Mouse (Mus musculus) layer of hippocampus, postnatal 14 days (tissue): ENCODE measurements around the gene Dpep1. TPM values are rescaled to one million over a fixed set of nuclear protein-coding genes. Genes with fewer than 3 reads are reported as not detected.
"Not testable (repeated sequence)": the region's sequence is repeated elsewhere in the genome, so short reads cannot be mapped to it uniquely, and the experiment has no call there.

Source experiments
- DNase-seq, 2 experiments: peaks; one replicate each; pipeline ENCODE4 v3.0.0; 2021 to 2022; ENCODE audit warnings: low spot score in 2 of 2, mixed read lengths in 1 of 2
- total RNA-seq, 2 experiments: library from RNA; stranded (reverse); gene quantifications; 2 replicates each; pipeline ENCODE4 v1.2.3; 2021

Gene Dpep1
- total RNA-seq, 2 experiments from 2014 or later: 0.50 to 0.71 TPM

DNA sequence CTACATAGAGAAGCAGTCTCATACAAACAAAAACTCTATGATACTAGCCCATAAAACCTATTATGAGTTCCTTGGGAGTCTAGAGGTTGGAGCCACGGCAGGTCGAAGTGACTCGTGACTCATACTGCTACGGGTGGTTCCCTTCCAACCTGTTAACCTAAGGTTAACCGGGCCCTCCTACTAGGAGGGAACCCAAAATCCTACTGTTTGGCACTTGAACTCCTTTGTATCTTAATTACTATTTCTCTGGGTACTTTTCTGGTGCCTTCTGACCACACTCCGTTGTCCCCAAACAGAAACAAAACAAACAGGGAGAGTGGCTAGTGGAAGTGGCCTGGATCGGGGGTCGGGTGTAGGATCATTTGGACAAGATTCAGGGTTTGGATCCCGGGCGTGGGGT, 25.8 kb downstream of the Dpep1 start:
- no peak for DNase-seq

DNA sequence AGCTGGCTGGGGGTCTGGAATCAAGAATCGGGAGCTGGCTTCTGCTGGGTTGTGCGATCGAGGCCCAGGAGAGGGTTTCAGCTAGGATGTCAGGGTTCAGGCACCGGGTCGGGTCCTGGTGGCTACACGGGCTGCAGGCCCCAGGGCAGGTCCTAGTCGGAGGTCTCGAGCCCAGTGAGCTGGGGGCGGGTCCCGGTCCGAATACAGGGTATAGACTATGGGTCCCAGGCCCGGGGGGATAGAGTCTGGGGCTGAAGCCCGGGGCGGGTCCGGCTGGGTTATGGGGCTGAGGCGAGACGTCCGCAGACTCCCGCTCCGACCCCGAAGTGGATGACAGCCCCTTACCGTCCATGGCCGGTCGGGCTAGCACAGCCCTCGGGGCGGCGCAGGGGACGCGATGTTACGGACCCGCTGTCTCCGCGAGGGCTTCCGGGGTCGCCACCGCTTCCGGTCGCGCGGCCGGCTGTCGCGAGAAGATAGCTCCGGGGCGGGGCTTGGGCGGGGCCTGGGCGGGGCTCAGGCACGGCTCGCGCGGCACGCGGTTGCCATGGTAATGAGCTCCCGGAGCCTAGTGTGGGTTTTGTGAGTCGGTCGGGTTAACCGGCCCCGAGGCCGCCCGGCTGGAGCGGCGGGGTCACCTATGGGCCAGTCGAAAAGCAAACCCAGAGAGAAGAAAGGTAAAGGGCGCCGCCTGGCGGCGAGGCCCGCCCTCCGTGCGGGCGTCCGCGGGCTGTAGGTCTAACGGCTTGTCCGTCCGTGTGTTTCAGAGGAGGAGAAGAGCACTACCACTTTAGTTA, 26.5 kb downstream of the Dpep1 start, which contains the start of the genes Chmp1a and Spata33:
TSS of gene Chmp1a (minus strand) at position 443 of the 797 bp plus-strand sequence.
TSS of gene Spata33 (plus strand) at position 512 of the 797 bp plus-strand sequence.
- DNase-seq: peak; percentile 87 to 88

DNA sequence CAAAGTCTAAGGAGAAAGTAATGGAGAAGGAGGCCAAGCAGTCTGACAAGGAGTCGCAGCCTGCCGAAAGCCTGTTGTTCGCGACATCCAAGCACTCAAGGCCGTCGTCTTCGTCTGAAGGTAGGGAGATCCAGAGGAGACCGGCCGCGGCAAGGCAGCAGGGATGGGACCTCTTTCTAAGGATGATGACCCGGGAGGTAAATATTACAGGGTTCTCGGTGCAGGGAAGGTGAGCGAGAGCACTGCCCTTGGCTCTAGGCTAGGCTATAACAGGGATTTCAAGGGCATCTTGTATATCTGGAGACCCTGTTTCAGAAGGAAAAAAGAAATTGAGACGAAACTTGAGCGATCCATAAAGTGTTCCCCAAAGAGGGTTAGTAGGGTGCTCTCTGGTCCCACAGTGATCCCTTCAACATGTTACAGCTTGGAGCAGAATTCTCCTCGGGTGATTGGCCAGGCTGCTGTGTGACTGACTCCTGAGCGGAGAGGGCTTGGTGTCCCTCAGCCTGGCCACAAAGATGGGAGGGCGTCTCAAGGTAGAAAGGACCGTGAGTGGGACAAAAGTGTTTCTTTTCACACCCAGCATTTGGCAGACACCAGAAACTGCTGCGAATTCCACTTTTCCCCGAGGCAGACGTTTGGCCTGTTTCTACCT, 27.2 kb downstream of the Dpep1 start:
- DNase-seq: no peak

DNA sequence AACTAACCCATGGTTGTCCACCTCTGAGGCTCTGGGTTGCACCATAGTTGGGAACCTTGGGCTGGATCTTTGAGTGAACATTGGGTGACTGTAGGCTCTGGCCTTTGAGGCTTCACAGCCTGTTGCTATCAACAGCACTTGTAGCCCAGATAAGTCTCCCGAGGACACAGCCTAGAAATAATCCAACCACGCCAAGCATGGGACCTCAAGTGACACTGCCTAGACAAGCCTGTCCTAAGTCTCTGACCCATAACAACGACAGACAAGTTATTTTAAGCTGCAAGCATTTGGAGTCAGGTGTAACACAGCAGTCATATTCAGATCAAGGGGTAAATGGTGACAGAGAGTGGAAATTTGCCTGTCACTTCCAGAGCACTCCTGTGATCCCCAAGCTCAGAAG, 29.4 kb downstream of the Dpep1 start:
- no peak for DNase-seq

DNA sequence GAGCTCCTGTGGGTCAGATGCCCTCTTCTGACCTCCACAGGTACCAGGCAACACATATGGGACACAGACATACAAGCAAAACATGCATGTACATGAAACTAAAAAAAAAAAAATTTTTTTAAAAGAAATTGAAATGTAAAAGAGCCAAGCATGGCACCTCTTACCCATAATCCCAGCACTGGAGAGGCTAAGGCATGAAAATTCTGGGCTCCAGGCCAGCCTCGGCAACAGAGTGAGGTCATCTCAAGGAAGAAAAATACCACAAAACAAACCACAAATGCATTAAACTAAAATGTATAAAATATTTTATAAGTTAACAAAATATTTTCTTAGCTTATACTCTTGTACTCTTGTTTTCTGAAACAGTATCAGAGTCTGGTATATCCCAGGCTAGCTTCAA, 34.9 kb downstream of the Dpep1 start:
- DNase-seq: no peak

DNA sequence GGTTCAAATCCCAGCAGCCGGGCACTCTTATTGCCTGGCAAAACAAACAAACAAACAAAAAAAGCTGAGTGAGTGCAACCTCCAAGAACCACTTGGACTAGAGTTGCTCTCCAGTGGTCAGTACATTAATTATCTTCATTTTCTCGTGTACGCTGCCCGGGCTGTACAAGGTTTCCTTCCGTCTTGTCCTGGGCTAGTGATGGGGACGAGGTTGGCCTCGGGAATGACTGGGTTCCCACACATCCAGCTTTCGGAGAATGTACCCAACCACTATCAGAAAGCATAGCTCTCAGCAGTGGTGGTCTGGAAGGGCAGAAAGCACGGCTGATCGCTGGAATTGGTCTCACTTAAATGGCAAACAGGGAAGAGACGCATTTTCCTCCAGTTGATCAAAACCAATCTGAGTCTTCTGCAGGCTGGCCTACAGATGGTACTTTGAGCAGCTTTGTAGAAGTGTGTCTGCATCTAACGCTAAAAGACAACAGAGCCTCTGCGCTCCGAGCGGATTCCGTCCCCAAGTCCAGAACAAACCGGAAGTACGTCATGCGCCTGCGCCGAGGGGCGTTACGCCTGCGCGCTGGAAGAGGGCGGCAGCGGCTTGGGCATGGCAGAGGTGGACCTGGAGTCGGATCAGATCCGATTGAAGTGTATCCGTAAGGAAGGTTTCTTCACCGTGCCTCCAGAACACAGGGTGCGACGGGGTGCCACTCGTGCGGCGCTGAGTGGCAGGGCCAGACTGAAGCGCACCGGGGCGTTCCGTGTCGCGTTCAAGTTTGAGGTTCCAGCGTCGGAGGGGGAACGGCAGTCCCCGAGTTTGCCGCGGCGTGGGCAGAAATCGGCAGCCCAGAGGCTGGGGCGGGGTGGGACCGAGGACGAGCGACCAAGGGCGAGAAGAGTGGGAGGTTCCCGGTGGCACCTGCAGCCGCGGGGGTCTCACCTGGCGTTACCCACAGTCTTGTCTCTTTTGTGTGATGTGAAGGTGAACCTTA, 38.5 kb downstream of the Dpep1 start, which contains the start of gene Cdk10:
TSS of gene Cdk10 (plus strand) at position 565 of the 989 bp plus-strand sequence.
- DNase-seq: peak; percentile 88 to 95

DNA sequence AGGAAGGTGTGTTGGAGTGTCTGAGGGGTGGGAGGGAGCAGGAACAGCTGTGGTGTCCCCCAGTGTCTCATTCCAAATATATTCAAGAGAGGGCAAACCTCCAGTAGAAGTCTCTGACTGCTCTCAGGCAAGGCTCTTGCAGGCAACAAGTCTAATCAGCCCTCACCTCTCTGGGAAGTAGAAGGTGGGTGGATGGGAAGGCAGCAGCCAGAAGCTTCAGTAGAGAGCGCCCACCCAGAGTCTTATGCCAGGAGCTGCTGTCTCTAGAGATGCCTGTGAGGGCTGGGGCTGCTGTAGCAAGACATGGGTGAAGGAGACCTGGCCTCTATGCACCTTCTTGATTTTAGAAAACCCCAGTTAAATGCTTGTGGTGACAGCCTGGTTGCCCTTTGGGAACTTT, 42.4 kb downstream of the Dpep1 start:
- no peak for DNase-seq

DNA sequence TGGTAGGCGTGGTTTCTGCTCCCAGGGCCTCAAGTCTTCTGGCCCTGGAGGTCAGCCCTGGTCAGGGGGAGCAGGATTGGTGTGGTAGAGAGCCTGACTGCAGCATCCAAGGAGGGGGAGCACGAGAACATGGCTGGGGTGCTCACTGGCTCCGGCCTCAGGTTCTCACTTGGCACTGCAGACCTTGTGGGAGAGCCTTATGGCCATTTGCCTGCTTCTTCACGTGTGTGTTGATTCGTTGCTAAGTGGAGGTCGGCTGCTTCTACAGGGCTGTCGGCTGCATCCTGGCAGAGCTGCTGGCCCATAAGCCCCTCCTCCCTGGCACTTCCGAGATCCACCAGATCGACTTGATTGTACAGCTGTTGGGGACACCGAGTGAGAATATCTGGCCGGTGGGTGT, 44.3 kb downstream of the Dpep1 start:
- not testable (repeated sequence) for DNase-seq

DNA sequence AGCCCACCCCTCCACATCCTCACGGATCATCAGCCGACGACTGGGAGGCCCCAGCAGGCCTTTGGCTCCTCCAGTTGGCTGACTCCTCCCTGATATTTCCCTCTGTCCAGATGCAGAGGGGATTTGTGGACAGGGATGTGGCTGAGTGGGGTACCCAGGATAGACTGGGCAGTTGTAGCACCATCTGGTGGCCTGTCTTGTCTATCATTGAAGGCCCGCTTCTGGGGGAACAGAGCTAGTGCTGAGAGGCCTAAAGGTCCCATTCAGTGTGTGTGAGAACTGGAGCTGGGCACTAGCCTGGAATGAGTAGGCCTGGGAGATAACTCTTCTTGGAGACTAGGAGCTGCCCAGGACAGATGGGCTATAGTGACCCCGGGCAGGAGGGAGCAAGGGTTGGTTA, 45.7 kb downstream of the Dpep1 start:
- peak in 1 of 2 experiments; percentile 29 for DNase-seq

DNA sequence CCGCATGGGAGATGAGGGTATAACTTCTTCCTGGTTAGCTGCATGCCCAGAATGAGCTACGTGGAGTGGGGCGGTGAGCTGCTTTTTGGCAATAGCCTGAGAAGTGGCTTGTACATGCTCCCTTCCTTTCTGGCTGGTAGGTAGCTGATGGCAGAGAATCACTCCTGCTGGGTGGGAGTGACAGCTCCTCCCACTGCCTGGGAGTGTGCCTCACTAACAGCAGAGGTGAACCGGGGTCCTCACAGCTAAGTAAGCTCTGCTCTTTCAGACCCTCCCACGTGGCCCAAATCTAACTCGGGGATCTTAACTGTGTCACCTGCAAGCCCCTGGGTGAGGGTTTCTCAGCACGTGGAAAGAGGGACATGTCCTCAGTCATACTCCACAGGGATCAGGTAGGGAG, 46.5 kb downstream of the Dpep1 start:
- peak in 1 of 2 experiments; percentile 24 for DNase-seq

DNA sequence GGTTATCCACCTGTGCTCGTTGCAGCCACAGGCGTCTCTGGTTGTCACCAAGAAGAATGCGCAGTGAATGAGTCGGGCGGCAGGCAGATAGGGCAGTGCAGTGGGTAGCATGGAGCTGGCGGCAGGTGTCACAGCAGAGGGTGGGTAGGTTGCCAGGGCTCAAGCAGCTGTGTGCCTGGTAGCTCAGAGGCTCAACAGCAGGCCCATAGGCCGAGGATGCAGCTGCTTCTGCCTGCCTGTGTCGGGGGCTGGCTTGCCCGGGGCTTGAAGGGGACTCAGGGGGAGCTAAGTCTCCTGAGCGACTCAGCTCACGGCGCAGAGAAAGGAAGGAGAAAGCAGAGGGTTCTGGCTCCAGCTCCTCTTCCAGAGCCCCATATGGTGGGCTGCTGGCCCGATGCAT, 47.3 kb downstream of the Dpep1 start:
- peak in 1 of 2 experiments; percentile 35 for DNase-seq

DNA sequence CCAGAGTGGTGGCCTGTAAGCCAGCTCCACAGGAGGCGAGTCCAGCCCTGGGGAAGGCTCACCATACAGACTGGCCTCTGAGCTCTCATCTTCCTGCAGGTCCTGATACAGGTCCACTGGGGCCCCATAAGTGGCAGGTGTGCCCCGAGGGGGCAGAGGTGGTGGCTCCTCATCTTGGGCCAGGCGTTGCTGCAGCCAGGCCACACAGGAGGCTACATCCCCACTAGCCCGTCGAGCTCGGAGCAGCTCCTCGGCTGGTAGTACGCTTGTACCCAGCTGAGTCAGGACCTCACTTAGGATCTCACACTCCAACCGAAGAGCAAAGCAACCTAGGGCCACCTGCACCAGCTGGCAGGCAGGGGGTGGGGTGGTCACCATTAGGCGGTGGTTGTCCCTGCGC, 47.7 kb downstream of the Dpep1 start:
- no peak for DNase-seq

DNA sequence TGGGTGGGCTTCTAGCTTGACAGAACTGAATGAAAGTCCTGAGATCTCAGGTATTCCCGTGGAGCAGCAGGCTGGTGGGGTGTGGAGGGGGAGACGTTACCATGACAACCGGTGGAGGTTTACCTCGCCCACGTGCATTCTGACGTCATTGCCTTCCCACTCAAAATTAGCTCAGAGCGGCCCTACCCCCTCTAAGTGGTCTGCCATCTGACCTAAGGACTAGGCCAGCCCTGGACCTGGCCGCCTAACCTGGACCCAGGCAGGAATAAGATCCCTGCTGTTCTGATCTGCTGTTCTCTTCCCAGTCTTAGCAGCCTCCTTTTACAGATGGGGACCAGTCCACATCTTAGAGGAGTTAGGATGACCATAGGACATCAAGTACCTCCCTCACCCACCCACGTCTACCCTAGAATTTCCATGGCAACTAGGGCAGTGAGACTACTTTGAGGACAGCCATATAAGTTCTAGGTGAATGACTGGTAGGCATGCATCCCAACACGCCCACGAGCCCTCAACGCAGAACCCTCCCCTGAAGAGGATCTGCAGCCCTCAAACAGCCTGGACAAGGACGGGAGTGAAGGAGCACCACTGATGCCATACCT, 49.0 kb downstream of the Dpep1 start:
- peak; percentile 71 to 84 for DNase-seq

DNA sequence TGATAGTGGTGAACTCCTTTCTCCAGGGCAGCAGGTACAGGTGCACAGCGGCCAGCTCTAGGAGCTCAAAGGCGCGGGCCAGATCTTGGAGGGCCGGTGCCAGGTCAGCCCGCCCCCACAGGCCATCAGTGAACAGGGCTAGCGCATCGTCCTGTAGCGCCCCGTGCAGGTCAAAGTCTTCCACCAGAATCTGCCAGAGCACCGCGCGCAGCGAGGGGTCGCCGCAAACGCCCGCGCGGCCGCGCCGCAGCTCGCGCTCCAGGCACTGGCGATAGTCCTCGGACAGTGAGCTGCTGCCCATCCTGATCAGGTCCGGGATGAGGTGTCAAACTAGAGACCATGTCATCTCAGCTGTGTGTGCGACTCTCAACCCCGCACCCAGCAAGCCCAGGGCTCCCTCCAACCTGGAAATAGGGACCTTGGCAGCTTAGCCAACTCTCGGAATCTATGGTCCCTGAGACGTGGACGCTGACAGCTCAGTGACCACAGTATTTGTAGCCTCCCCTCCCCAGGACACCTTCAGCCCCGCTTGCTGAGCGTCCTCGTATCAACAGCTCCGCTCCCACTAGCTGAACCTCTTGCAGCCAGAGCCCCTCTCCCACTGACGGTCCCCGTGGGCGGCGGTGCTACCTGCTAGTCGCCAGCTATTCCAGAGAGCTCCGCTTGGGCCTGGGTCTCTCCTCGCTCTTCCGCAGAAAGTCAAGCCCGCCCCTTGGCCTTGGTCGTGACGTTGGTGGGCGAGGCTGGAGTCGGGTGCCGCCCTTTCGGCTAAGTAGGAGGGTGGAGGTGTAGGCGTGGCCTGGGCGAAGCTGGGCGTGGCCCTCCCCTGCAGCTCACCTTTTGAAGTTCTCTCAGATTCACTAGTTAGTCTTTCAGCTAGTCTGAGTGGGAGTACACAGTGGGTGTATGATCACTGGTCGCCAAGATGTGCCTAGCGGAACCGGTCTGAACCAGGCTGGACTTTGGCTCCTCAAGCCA, 49.8 kb downstream of the Dpep1 start, which contains the start of gene Spata2l:
TSS of gene Spata2l (minus strand) at position 714 of the 978 bp plus-strand sequence.
- DNase-seq: peak; percentile 78 to 87

DNA sequence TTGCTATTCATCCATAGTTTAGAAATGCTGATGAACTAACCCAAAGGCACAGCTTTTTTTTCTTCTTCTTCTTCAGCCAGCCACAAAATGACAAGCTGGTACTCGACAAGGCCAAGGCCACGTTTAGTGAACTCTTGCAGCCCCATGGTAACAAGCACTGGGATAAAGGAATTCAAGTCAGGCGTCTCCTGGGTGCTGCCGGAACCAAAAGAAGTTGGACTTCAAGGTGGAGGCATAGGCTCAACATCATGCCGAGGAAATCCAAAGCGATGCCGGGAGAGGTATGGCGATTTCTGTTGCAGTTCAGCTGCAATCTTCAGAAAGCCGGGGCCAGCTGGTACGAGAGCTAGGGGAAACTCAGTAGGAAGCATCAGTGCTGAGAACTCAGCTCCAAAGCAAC, 53.4 kb downstream of the Dpep1 start:
- DNase-seq: no peak

DNA sequence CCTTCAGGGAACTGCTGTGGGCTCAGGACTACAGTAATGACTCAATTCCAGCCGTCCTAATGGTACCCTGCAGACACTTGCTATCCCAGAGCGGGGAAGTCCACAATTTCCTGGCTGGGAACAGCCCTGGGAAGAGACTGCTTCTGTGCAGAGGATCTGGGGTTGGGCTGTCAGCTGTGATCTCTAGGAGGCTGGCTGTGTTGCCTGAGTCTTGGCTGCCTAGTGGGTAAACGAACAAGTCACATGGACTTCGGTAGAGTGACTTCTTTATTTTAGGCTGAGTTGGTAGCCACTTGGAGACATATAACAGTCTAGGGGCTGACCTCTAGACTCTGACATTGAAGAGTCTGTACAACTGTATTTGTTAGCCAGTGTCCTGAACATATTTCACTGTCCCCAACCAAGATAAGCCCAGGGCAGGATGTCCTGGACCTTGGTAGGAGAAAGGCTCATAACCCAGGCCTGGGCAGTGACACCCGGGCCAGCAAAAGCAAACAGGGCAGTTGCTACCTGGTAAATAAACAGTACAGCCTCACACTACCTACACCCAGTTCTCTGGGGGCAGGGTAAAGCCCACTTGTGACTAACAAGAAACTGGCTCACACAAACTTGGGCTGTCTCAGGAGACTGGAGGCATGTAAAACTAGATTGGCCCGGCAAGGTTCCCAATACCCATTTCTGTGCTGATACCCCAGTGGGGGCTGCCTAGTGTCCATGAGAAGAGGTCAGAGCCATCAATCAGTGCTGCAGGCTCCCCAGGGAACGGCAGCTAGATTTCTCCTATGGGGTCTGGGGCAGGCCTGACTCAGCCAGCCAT, 56.3 kb downstream of the Dpep1 start:
- no peak for DNase-seq

DNA sequence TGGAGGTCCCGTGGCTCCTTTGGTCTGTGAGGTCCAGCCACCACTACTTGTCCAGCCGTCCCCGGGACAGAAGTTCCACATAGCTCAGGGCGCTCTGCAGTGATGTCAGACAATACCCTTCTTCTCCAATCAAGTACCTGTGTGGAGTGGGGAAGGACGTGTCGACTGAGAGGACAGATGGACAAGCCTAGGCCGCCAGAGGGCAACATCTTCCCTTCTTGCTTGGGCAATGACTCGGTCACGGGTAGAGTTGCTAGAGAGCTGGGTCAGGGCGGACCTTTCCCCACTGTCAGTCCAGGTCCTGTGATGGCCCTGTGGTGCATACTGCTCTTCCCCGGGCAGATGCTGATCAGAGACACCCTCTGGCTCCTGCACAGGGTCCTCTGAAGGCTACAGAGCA, 57.0 kb downstream of the Dpep1 start:
- DNase-seq: no peak

DNA sequence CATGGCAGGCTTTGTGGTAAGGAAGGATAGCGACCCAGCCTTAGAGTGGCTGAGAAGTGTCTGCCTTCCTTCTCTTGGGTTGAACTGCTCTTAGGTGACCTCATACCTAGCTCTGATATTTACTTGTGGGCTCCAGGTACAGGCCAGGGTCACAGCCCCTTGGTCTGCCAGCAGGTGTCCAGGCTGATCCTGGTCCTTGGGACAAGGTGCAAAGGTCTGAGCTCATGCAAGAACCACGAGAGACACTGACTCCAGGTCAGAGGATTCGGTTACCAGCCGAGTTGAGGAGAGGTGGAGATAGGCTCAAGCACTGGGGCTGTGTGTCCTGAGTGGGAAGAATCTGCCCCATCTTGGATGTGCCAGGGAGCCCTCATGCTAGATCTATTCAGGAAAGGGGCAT, 58.3 kb downstream of the Dpep1 start:
- no peak for DNase-seq

DNA sequence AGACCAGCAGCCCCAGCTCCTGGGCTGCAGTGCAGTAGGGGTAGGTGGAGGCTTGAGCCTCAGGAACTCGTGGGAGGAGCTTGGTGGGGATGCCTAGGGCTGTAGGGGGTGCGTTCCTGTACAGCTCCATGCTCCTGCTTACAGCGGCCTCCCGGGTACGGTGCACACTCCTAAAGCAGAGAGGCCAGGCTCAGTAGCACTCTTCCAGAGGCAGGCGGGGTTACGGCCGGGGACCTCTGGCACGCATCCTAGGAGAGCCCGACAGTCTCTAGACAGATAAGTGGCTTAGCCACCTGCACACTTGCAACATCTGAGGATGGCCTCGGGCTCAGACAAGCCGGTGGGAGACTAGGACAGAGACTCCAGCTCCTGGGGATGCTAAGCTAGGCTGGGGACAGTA, 59.5 kb downstream of the Dpep1 start:
- DNase-seq: no peak
